Mouse (Mus musculus) heart, embryonic 16.5 days (tissue): ENCODE data around the gene Mrpl38. TPM values are rescaled to one million over a fixed set of nuclear protein-coding genes. Genes with fewer than 3 reads are reported as not detected.

ENCODE experiments used
- ATAC-seq: fragments of 200-750 bp; cut with Nextera tagmentation; replicated peaks from 2 replicates; pipeline ENCODE4 v1.8.0; 2017; ENCODE audit warnings: moderate number of reproducible peaks; ENCODE audit not compliant: insufficient read depth, low FRiP score; ENCODE audit errors: extremely low read depth
- H3K27ac ChIP-seq: fragments of 300-500 bp; sonication (generic); 2 replicates; pipeline ENCODE4 v1.5.1; 2014; ENCODE audit warnings: mild to moderate bottlenecking, low read length, control low read depth, moderate library complexity
- H3K27me3 ChIP-seq: fragments of 300-500 bp; sonication (generic); 2 replicates; pipeline ENCODE4 v1.6.1; 2014; ENCODE audit warnings: low read length, mixed read lengths; ENCODE audit not compliant: control insufficient read depth, insufficient read depth
- H3K36me3 ChIP-seq: fragments of 300-500 bp; sonication (generic); 2 replicates; pipeline ENCODE4 v1.6.1; 2014; ENCODE audit not compliant: control insufficient read depth, insufficient read depth
- H3K4me1 ChIP-seq: fragments of 300-500 bp; sonication (generic); 2 replicates; pipeline ENCODE4 v1.6.1; 2014; ENCODE audit warnings: low read length, mixed read lengths; ENCODE audit not compliant: control insufficient read depth, insufficient read depth
- H3K4me2 ChIP-seq: fragments of 300-500 bp; sonication (generic); 2 replicates; pipeline ENCODE4 v1.6.1; 2014; ENCODE audit warnings: low read depth, mild to moderate bottlenecking, control low read depth, low read length
- H3K4me3 ChIP-seq: fragments of 300-500 bp; sonication (generic); 2 replicates; pipeline ENCODE4 v1.5.1; 2014; ENCODE audit warnings: mild to moderate bottlenecking, control low read depth, low read length
- H3K9ac ChIP-seq: fragments of 300-500 bp; sonication (generic); 2 replicates; pipeline ENCODE4 v1.6.1; 2014; ENCODE audit warnings: low read length, control low read depth
- H3K9me3 ChIP-seq: fragments of 300-500 bp; sonication (generic); replicated peaks from 2 replicates; pipeline ENCODE4 v1.6.1; 2016; ENCODE audit warnings: low read length; ENCODE audit not compliant: control insufficient read depth
- WGBS: fragments of 180-500 bp; shearing (Covaris S2); extraction: QIAGEN DNeasy Blood & Tissue Kit; methylation state at CpG from one replicate; pipeline ENCODE4 v1.1.7; 2014; 5-methylcytosine and 5-hydroxymethylcytosine counted together
- polyA plus RNA-seq: library from polyadenylated mRNA; unstranded; fragments of >200 nt; fragmentation: Nextera tagmentation; extraction: Ambion mirVana; gene quantifications from 2 replicates; pipeline ENCODE4 v1.2.1, GENCODE M21; 2015

Mrpl38 gene
- polyA plus RNA-seq, 1 experiment from 2014 or later: 102 TPM

DNA sequence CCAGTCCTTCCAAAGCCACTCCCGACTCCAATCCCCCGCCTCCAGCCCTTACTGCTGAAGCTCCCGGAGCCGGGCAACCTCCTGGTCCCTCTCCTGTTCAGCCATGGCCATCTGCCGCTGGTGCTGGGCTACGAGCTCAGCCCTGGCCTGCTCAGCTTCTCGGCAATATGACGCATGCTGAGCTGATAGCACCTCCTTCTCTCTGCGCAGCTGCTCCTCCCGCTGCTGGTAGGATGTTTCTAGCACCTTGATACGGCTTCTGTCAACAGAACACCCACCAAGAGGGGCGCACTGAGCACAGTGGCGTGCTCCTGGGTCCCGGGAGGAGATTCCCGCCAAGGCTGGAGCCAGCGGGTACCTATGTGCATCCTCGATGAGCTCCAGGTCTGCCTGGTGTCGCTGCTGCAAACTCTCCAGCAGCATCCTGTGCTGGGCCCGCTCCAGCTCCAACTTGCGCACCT lies 10.1 kb upstream of the Mrpl38 start:
- 49% methylated on average over 20 of the region's 20 CpGs for WGBS
- peaks cover 44% of the 10 kb centered on the region for H3K36me3 ChIP-seq
- H3K27me3 ChIP-seq: no peaks in the 10 kb centered on the region
- no peak overlapping the region for H3K4me2 ChIP-seq
- no peak overlapping the region for H3K4me3 ChIP-seq
- H3K9me3 ChIP-seq: no peaks in the 10 kb centered on the region
- no peak overlapping the region for H3K9ac ChIP-seq
- H3K27ac ChIP-seq: no peak overlapping the region
- H3K4me1 ChIP-seq: no peaks in the 10 kb centered on the region
- no peak for ATAC-seq

DNA sequence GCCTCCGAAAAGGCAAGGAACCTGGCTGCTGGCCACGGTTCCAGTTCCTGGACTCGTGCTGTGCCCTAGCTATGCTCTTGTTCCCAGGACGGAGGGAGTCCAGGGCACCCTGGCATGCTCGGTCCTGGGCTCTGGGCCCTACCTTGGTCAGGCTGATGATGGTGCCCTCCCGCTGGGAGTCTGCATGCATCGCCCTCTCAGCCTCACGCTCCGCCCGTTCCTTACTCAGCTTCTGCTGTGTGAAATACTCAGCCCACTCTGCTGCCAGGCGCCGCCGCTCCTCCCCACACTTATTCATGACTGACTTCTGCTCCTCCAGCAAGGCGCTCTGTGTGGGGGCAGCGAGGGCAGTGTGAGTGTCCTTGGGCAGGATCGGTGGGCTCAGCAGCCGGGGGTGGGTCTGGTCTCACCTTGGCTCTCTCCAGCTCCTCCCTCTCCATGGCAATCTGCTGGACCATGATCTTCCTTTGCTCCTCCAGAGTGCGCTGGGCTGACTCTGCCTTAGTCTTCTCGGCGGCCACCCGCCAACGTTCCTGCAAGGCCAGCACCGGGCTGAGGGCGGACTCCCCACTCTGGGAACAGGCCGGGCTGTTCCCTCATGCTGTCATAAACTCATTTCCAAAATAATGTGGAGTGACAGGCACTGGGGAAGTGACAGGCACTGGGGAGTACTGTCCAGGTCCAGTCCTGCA lies 7.8 kb upstream of the Mrpl38 start:
- no peak for ATAC-seq
- H3K36me3 ChIP-seq: peaks cover 46% of the 10 kb centered on the region

DNA sequence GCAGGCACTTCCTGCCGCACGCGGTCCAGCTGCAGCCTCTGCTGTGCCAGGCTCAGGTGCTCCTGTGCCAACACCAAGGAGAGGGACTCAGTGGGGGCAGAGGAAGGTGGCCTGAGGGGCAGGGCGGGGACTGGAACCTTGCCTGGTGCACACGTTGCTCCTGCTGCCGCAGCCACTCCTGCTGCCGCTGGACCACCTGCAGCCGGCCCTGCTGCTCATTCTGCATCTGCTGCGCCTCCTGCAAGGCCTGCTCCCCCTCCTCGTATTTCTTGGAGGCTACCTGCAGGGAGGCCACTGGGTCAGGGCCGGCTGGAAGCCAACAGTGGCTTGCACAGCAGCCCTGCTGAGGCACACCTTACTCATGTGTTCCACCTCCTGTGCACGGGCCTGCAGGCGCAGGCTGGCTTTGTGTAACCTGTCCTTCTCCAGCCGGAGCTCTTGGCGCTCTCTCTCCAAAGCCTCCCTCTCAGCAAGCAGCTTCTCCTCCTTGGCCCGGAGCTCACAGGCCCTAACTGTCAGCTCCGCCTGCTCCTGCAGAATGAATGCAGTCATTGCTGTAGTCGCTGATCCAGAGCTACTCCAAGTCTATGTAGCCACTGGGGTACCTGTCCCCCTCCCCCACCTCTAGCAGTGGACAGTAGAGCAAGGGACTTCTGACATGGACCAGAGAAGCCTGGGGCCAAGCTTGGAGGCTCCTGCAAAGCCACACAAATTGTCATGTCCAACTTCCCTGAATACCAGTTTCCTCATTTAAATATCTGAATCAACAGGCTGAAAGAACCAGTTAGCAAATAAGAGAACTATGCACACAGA lies 7.0 kb upstream of the Mrpl38 start:
- ATAC-seq: no peak
- no peaks in the 10 kb centered on the region for H3K4me1 ChIP-seq
- no peak overlapping the region for H3K4me3 ChIP-seq
- H3K9me3 ChIP-seq: no peaks in the 10 kb centered on the region
- H3K9ac ChIP-seq: no peak overlapping the region
- H3K36me3 ChIP-seq: peaks cover 40% of the 10 kb centered on the region
- H3K27me3 ChIP-seq: no peaks in the 10 kb centered on the region
- WGBS: 69% methylated on average over 18 of the region's 18 CpGs
- no peak overlapping the region for H3K27ac ChIP-seq
- no peak overlapping the region for H3K4me2 ChIP-seq

More for the DNA sequence above, 7.8 kb upstream of the Mrpl38 start:
- Histone ChIP-seq H3K27ac (no peak overlapping the region), H3K27me3 (no peaks in the 10 kb centered on the region), H3K4me1 (no peaks in the 10 kb centered on the region), H3K9ac (no peak overlapping the region), H3K9me3 (no peaks in the 10 kb centered on the region), H3K4me2 (no peak overlapping the region), H3K4me3 (no peak overlapping the region)
- 75% methylated on average over 25 of the region's 25 CpGs for WGBS

DNA sequence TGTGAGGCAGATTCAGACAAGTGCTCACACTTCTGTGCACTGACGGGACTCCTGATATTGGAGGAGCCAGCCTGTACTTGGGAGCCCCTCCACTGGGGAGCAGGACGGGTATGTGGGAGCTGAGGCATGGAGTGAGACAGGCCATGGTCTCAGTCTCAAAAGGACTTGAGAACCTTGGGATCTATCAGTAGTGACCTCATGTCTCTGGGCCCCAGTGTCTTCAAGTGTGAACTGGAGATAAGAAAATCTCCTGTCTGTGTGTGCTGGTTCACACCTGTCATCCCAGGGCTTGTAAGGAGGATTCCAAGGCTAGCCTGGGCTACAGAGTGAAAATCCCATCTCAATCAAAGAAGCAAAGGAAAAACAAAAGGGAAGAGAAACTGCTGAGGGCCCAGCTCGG lies 4.8 kb upstream of the Mrpl38 start:
- WGBS: 77% methylated on average over 3 of the region's 3 CpGs
- Histone ChIP-seq H3K27ac (no peak overlapping the region), H3K4me2 (no peak overlapping the region), H3K4me1 (peaks cover 5% of the 10 kb centered on the region; the same call in 1 of the 2 replicates), H3K9me3 (no peaks in the 10 kb centered on the region), H3K27me3 (no peaks in the 10 kb centered on the region), H3K9ac (no peak overlapping the region), H3K4me3 (no peak overlapping the region), H3K36me3 (peaks cover 34% of the 10 kb centered on the region)
- ATAC-seq: no peak

DNA sequence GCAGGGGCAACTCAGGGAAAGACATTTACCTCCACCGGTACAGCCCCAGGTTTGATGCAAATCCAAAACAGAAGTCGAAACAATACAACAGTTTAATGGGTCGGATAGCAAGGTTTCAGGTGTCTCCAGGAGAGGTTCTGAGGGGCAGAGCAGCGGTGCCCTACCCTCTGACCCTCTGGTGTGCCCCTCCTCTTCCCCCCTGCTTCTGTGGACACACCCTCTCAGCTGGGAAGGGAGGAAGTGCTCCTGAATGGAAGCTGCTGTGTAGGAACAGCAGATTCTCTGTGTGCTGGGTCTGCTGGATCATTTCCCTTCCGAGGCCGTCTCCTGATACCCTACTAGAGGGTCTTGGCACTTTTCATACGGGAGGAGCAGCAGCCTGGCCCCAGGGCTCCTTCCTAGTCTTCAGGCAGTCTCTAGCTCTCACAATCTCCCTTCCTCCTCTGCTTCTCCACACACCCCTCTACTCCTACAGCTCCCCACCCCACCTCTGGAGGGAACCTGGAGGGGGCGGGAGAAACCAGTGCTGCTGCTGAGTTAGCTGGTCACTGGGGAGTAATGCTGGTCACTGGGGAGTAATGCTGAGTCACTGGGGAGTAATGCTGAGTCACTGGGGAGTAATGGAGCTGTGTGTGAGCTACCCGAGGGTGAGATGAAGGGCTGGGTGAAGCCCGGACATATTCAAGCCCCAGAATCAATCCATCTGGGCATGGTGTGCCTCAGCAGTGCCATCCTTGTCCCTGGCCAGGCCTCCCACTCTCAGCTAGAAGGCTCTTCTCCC lies 3.7 kb upstream of the Mrpl38 start:
- Histone ChIP-seq H3K27ac (no peak overlapping the region), H3K9ac (no peak overlapping the region), H3K4me3 (no peak overlapping the region), H3K36me3 (peaks cover 27% of the 10 kb centered on the region), H3K27me3 (no peaks in the 10 kb centered on the region), H3K9me3 (no peaks in the 10 kb centered on the region), H3K4me2 (no peak overlapping the region), H3K4me1 (peaks cover 11% of the 10 kb centered on the region)
- WGBS: 66% methylated on average over 10 of the region's 10 CpGs
- no peak for ATAC-seq

DNA sequence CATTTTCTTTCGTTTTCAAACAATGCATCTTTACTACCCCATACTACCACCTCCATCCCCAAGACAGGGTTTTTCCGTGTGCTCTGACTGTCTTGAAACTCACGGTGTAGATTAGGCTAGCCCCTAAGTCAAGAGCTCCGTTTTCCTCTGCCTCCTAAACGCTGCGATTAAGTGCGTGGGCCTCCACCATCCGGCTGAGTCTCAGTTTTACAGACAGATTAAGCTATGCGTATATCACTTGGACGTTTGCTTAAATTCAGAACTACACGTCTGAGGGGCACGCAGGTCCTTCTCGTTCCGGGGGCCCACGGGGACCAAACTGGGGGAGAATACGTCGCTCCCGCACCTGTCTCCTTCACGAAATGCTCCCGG lies 586 bp downstream of the Mrpl38 start:
- Histone ChIP-seq H3K9me3 (no peaks in the 10 kb centered on the region), H3K4me2 (peak overlapping the region; percentile 71), H3K27ac (peak overlapping the region; percentile 74), H3K27me3 (no peaks in the 10 kb centered on the region), H3K4me3 (peak overlapping the region; percentile 84), H3K9ac (peak overlapping the region; percentile 88), H3K4me1 (peaks cover 11% of the 10 kb centered on the region), H3K36me3 (peaks cover 10% of the 10 kb centered on the region)
- under 1% methylated on average over 20 of the region's 20 CpGs for WGBS
- no peak for ATAC-seq

DNA sequence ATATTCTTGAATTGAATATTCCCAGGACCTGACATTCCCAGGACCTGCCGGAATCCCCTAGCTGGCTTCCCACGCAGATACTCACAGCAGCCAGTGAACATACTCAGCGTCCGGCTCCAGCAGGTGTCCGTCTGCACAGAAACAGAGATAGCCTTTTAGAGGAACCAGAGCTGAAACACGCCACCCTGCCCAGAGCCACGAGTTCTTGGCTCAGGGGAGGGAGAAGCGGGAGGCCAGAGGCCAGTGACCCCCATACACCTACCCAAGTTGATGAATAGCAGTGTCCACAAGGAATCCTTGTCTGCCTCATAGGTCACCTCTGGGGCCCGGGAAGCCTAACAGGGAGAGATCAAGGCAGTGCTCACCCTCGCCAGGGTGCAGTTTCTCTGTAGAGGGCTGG lies 4.5 kb downstream of the Mrpl38 start:
- H3K27me3 ChIP-seq: no peaks in the 10 kb centered on the region
- peaks cover 13% of the 10 kb centered on the region for H3K36me3 ChIP-seq
- 74% methylated on average over 10 of the region's 10 CpGs for WGBS
- ATAC-seq: no peak
- no peak overlapping the region for H3K27ac ChIP-seq
- H3K4me3 ChIP-seq: no peak overlapping the region
- no peak overlapping the region for H3K4me2 ChIP-seq
- H3K9me3 ChIP-seq: no peaks in the 10 kb centered on the region
- peaks cover 29% of the 10 kb centered on the region for H3K4me1 ChIP-seq
- H3K9ac ChIP-seq: no peak overlapping the region

DNA sequence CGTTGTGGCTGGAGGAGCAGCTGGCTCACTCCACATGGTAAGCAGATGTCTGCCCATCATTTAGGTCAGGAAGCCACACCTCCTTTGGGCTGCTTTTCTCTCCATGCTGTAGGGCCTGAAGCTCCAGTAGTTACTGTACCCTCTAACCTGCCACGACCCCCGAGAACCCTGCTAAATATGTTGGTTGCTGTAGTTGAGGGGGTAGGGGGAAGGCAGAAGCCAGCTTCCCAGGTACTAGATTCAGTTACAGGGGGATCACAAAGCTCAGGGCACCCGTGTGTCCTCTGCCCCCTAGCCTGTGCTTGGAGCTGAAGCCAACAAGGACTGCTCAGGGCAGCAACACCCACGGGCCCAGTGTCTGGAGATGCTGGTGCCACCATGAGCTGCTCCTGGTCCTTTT lies 5.2 kb downstream of the Mrpl38 start:
- Histone ChIP-seq H3K4me3 (no peak overlapping the region), H3K9me3 (no peaks in the 10 kb centered on the region), H3K27ac (no peak overlapping the region), H3K36me3 (peaks cover 13% of the 10 kb centered on the region), H3K27me3 (no peaks in the 10 kb centered on the region), H3K4me1 (peaks cover 26% of the 10 kb centered on the region), H3K9ac (no peak overlapping the region), H3K4me2 (no peak overlapping the region)
- ATAC-seq: no peak
- WGBS: 71% methylated on average over 5 of the region's 5 CpGs
